Mouse (Mus musculus) lung, adult 10 weeks (tissue): ENCODE measurements around the gene Cacng4. TPM values are rescaled to one million over a fixed set of nuclear protein-coding genes. Genes with fewer than 3 reads are reported as not detected.

ENCODE experiments used
- polyA plus RNA-seq: library from polyadenylated mRNA; stranded (reverse); fragments of 350-450 nt; fragmentation: Illumina TruSeq; extraction: RNeasy Lipid Tissue Mini Kit (QIAGEN cat#74804); gene quantifications from one replicate; pipeline ENCODE4 v1.2.3, GENCODE M21; 2014; ENCODE audit warnings: low read depth, low replicate concordance; ENCODE audit not compliant: insufficient read depth

Gene Cacng4
- 0.30 TPM for polyA plus RNA-seq

GRCm38 (mm10) chr11:107794547-107795269 lies at the start of gene Cacng4:
Gene Cacng4 (minus strand): TSS chr11:107794557.

GRCm38 (mm10) chr11:107716332-107716938 lies 77.9 kb downstream of the Cacng4 start, which contains the start of gene Cacng1:
Gene Cacng1 (minus strand): TSS chr11:107716522.

Other genes with a start within 250 kb of the Cacng4 start
- 3.2 TPM for gene Helz, start 246.6 kb downstream of the Cacng4 start, polyA plus RNA-seq
- gene Cacng1, start 78.0 kb downstream of the Cacng4 start, polyA plus RNA-seq: not detected
- gene Cacng5, start 120.5 kb upstream of the Cacng4 start, polyA plus RNA-seq: not detected